Mouse (Mus musculus) kidney, postnatal 25 days (tissue): Measurements from ENCODE around the gene Bicral.

ENCODE experiments used
- DNase-seq, 2 experiments: peaks; one replicate each; pipeline ENCODE4 v3.0.0; 2021; ENCODE audit warnings: mixed read lengths in 2 of 2

Bicral gene

GRCm38 (mm10) chr17:46840304-46841010, 17.8 kb downstream of the Bicral start:
- peak in 1 of 2 experiments; percentile 54 for DNase-seq

DNA sequence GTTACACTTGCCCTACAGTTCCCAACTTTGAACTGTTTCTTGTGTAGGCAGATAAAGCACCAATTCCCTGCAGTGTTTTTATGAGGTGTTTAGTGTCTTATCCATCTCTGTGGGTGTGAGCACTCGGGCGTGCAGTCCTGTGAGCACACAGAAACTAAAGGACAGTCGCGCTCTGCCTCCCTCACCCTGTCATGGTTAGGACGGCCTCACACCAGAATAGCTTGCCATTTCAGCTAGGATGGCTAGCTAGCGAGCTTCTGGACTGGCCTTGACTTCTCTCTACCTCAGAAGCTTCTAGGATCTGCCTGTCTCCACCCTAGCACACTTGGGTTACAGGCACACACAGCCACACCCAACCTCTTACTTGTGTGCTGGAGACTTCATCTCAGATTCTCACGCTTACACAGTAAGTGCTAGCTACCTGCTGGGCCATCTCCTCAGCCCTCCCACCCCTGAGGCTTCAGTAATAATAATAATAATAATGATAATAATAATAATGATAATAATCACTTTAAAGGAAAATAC, 19.8 kb downstream of the Bicral start:
- no peak for DNase-seq

GRCm38 (mm10) chr17:46837897-46838296, 20.4 kb downstream of the Bicral start:
- DNase-seq, result no peak

DNA sequence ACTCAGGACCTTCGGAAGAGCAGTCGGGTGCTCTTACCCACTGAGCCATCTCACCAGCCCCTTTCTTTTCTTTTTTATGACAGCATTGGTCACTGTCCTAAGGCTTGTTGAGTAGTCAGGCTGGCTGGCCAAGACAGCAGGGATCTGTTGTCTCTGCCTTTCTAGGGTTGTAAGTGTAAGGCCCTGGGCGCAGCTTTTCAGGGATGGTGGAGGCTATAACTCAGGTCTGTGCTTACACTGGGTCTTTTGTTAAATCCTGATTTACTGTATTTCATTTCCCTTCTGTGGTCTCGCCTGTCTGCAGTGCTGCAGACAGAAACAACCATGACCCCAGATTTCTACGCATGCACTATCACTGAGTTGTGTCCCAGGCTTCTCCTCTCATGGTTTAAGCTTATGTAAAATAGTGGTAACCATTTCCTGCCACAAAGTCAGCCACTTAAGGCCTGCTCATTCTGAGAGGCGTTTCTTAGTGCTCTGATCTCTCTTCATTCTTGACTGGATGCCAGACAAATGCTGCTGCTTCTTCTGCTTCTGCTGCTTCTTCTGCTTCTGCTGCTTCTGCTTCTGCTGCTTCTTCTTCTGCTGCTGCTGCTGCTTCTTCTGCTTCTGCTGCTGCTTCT, 23.1 kb downstream of the Bicral start:
- no peak for DNase-seq

DNA sequence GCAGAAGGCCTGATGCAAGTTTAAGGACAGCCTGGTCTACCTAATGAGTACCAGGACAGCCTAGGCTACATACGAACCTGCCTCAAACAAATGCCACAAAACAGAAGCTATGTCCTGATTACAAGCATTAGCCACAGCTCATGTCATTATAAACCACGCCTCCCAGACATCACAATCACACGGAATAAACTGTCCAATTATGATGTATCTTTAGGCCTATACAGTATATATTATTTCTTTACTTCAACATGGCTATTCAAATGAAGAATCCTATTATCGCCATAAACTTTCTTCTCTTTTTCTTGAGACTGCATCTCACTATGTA, 25.3 kb downstream of the Bicral start:
- DNase-seq, result no peak

DNA sequence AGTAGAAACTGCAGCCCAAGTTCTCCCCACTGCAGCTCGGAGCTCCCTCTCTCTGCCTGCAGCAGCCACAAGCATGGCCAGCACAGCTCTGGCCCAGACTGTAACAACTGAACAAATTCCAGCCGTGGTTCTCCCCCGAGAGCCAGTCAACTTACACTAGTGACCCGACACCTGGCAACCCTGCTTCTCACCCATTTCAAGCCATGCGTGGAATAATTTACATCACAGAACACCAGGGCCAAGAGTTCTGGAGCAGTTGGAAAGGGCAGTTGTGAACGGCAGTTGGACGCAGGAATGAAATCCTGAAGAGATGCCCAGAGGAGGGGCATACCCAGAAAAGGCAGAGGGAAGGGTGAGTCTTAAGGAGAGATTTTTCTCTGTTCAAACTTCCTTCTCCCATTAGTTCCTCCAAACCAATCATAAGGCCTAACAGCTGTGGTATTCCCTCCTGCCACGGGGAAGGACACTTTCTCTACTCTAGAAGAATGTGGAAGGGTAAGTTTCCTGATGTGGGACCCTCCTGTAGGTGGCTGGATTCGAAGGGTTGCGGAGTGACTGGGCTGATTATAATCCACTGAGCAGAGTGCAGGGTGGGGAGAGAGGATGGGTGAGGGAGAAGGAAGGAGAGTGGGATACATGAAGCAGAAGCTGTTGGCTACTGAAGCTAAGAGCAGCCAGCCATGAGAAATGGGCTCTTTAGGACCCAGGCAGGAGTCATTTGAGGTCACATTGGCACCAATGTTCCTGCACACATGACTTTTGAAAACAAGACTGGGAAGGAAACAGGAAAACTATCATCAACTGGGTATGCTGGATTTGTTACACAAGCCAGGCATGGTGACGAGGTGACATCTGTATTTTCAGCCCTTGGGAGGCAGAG, 25.9 kb downstream of the Bicral start:
- peak; percentile 75 to 83 for DNase-seq

DNA sequence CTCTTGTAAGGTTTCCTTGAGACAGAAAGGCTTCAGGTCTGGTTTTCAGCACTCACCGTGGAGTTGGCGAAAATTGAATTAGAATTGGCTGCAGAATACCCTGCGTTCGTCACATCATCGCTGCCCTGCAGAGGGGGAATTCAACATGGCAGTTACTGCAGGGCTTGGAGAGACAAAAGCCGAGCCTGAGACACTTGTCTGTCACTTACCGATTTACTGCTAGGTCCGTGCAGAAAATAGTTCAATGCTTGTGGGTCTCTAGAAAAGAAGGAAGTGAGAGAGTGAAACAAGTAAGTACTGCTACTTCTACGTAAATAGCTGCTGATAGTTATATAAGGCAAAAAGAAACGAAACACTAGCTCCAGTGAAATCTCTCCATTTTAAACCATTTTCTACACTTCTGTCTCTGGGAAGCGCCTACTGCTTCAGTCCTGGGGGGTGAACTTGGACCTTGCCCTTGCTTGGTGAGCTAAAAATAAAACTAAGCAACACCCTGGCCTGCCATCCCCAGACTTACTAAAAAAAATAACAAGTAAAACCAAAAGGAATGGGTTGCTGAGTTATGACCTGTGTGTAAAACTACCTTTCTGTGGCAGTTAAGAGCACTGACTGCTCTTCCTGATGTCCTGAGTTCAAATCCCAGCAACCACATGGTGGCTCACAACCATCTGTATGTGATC, 28.3 kb downstream of the Bicral start:
- DNase-seq, result peak in 1 of 2 experiments; percentile 55

DNA sequence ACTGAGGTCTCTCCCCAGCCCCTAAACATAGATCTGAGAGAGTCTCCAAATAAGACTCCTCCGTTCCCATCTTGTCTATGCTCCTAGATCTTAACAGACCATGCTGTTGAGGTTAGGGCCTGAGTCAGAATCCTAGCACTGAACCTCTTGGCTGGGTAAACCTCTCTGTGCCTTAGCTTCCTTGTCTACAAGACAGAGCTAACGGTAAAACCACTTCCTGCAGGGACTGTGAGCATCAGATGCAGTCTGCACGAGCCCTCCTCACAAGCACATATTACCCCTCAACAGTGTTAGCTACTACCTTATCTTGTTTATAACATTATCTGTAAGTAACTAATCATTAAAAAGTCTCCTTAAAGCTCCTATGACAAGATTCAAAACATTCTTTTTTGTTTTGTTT, 29.3 kb downstream of the Bicral start:
- DNase-seq, result no peak

DNA sequence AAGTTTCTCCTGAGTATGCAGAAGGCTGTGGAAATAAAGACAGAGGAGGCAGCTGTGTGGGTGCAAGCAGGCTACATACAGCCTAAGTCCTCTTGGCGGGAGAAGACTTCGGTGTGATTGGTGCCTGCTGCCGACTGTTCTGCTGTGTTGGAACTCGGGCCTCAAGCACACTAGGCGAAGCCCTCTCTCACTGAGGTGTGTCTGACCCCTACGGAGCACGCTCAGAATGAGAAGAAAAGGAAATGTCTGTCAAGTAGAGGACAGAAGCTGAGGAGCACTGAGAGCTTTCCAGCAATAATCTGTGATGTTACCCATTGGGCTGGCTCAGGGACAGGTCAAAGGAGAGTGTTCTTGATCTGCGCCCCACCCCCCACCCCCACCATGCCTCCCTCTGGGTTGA, 35.2 kb downstream of the Bicral start:
- DNase-seq, result no peak

GRCm38 (mm10) chr17:46820628-46821027, 37.7 kb downstream of the Bicral start:
- no peak for DNase-seq

- no peak for DNase-seq
These were observed 40.5 kb downstream of the Bicral start for GRCm38 (mm10) chr17:46817734-46818158.

- no peak for DNase-seq
These were observed 42.0 kb downstream of the Bicral start for GRCm38 (mm10) chr17:46816306-46816705.

DNA sequence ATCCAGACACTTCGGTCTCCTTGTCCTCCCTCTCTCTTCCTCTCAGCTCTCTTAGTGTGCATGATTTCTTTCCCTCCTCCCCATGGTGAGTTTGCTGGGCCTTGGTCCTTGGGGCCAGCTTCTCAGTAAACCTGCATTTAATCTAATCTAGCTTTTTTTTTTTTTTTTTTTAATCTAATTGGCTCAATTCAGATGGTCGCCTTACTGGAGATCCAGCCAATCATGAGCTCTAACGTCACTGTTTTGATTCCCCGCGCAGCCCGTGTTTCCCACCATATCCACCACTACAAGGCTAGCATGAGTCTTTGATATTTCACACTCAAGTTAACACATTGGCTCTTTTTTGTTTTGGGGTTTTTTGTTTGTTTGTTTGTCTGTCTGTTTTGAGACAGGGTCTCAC, 43.8 kb downstream of the Bicral start:
- DNase-seq, result no peak

GRCm38 (mm10) chr17:46813637-46814036, 44.6 kb downstream of the Bicral start:
- DNase-seq, result no peak

DNA sequence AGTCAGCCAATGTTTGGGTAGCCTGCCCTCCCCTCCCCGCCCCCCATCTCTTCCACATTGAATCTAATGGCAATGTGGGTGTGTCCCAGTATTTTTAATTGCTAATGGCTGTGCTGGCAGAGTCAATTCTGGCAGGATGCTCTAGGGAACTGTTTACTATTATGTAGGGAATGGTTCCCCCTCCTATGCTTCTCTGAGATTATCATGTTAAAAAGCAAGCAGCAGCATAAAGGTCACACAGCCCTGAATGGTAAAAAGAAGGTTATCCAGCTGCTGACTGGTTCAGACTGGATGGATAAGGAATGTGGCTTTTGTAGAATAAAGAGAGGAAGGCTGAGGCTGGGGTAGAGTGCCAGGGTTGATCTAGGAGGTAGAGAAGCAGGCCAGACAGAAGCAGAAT, 45.8 kb downstream of the Bicral start:
- no peak for DNase-seq

DNA sequence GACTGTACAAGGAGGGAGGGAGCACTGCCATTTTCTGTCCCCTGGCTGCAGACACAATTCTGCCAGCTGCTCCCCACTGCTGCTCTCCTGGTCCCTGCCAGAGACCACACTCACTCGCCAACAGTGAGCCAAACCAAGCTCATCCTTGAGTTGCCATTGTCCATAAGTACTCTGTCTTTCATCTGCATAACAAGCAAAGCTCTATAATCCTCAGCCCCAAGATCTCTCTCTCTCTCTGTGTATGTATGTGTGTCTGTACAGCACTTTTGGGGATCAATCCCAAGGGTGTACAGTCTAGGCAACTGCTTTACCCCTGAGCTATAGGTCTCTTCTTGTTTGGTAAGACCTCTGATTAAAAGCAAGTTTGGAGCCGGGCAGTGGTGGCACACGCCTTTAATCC, 47.6 kb downstream of the Bicral start:
- no peak for DNase-seq

DNA sequence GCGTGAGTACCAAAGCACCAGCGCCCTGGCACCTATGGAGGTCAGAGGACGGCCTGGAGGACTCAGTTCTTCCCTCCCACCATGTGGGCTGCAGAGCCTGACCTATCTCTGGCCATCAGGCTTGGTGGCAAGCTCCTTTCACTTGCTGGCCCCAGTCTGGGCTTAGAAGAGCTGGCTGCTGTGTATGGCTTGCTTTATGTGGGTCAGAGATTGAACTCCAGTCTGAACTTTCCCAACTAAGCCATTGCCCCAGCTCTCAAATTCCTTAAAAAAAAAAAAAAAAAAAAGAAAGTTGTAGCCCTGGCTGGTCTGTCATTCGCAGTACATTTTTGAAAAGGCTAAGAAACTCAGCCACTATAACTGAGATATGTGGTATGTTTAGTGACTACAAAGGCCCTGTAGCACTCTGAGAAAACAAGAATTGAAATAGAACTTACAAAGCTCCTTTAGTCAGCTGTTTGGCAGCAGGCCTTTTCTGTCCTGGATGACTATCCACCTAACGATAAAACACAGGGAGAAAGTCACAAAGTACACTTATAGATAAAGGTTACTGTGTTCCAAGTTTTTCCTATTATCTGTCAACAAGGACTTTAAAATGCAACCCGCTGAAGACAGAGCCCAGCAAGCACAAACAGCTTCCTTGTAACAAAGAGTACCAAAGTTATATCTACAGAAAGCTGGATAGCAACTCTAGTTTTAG, 49.0 kb downstream of the Bicral start:
- no peak for DNase-seq

GRCm38 (mm10) chr17:46808376-46808775, 49.9 kb downstream of the Bicral start:
- no peak for DNase-seq

DNA sequence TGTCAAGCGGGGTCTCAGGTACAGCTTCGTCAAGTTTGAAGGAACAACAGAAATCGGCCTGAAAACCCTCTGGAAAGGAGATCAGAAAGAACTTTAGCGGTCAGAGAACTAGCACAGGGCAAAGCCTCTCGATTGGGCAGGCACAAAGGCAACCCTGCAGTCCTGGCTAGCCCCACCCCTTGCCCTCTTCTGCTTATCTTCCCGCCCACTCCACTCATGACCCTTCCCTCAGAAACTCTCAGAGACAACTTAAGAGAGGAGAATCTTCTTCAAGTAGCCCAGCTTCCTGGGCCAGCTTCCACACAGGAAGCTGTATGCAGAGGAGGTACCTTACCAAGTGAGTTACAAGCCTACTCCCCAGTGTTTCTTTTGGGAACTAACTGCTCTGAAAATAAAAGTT, 56.5 kb downstream of the Bicral start:
- DNase-seq, result no peak

DNA sequence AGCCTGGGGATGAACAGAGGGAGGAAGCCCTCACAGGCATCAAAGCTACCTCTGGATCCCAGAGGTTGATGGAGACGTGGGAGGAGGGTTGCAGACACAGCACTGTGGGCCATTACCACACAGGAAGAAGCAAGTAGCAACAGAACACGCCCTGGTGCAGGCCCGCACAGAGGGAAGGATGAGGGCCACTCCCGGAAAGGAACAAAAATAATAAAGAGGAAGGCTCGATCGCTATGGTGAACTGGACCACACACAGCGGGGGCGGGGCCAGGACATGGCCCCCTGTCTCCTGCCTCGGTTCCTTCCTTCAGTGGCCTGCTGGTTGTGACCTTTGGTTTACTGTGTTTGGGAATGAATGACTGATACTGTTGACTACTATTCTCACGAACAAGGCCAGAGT, 58.6 kb downstream of the Bicral start:
- DNase-seq, result no peak

GRCm38 (mm10) chr17:46797386-46797785, 60.9 kb downstream of the Bicral start:
- no peak for DNase-seq

DNA sequence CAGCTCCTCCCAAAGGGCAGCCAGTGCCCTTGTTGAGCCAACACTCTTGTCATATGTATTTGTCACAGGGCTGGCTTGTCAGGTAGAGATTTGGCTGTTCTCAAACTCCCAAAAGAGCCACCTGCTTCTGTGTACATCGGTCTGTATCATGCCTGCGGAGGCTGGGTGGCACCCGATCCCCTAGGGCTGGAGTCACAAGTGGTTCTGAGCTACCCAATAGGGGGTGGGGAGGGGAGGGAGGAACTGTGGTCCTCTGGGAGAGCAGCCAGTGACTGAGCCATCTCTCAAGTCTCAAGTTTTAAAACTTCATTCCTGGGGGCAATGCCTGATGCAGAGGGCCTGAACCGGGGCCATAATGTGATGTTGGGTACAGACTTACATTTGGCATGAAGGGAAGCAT, 61.5 kb downstream of the Bicral start:
- DNase-seq, result no peak
